ENCODE assay signal across 20 mouse cellular contexts in genomic region chr13:98880336-98880735, GRCm38 (mm10). TPM values are rescaled to one million over a fixed set of nuclear protein-coding genes. Genes with fewer than 3 reads are reported as not detected.
DNase-seq lines count a peak whose midpoint lies in the region; ATAC-seq and TF ChIP-seq lines count a peak whose summit lies in the region.
"Had no signal": no experiment of that assay in that cellular context is flagged by ENCODE, and none has a peak within 500 bp of the region (broad histone marks: within the 10 kb centered on the region; RNA-seq: fewer than 3 reads in every experiment).

No protein-coding gene starts in this region.

- H3K4me2 ChIP-seq in liver, embryonic 12.5 days: no peak overlapping the region
- H3K4me2 ChIP-seq in liver, postnatal 0 days (ENCODE audit: low read depth, low read length): no peak overlapping the region
- no peak overlapping the region for H3K4me2 ChIP-seq in heart, postnatal 0 days (ENCODE audit: low read depth, low read length)
- H3K4me2 ChIP-seq: liver, embryonic 15.5 days; midbrain, embryonic 12.5 days; neural tube, embryonic 13.5 days had no signal

- no peak overlapping the region for H3K9ac ChIP-seq in liver, embryonic 12.5 days
- no peak overlapping the region for H3K9ac ChIP-seq in liver, postnatal 0 days (replicated peaks)
- H3K9ac ChIP-seq in heart, postnatal 0 days (replicated peaks; ENCODE audit: low read depth, low read length): no peak overlapping the region
- H3K9ac ChIP-seq: forebrain, postnatal 0 days; liver, embryonic 15.5 days; midbrain, embryonic 12.5 days; neural tube, embryonic 13.5 days had no signal

- no peak for TF ChIP-seq CTCF in liver, postnatal 0 days (IDR thresholded peaks at IDR 0.05; ENCODE audit: low read depth)
- no peak for TF ChIP-seq CTCF in heart, postnatal 0 days (IDR thresholded peaks at IDR 0.05; ENCODE audit: low read depth)

- intact Hi-C loops in heart, postnatal 25 days (cut with DNase I): no loop called here

- H3K27me3 ChIP-seq in liver, embryonic 12.5 days (replicated peaks): no peaks in the 10 kb centered on the region
- no peaks in the 10 kb centered on the region for H3K27me3 ChIP-seq in liver, postnatal 0 days (ENCODE audit: insufficient read depth, low read length)
- H3K27me3 ChIP-seq in heart, postnatal 0 days (ENCODE audit: control insufficient read depth, insufficient read depth, low read length): no peaks in the 10 kb centered on the region
- H3K27me3 ChIP-seq: CH12.LX; liver, embryonic 15.5 days; midbrain, embryonic 12.5 days; neural tube, embryonic 13.5 days had no signal

- 0 out of 2 replicates have a peak, but pooled peaks have one; percentile 28 for ATAC-seq in frontal cortex, adult (ENCODE audit: low TSS enrichment)
- ATAC-seq in liver, embryonic 12.5 days: no peak
- ATAC-seq in liver, postnatal 0 days: no peak
- no peak for ATAC-seq in heart, postnatal 0 days (ENCODE audit: insufficient read depth, low read depth)
- ATAC-seq: forebrain, postnatal 0 days had no signal

- peak overlapping the region; percentile 21; the same call in 1 of the 2 replicates for H3K27ac ChIP-seq in liver, embryonic 12.5 days
- H3K27ac ChIP-seq in liver, postnatal 0 days (ENCODE audit: low read depth): no peak overlapping the region
- peak overlapping the region; percentile 8 for H3K27ac ChIP-seq in heart, postnatal 0 days (ENCODE audit: low read depth)
- H3K27ac ChIP-seq: liver, embryonic 15.5 days; midbrain, embryonic 12.5 days; neural tube, embryonic 13.5 days had no signal

- H3K4me3 ChIP-seq in liver, embryonic 12.5 days: no peak overlapping the region
- H3K4me3 ChIP-seq in liver, postnatal 0 days (ENCODE audit: low read depth, low read length): no peak overlapping the region
- H3K4me3 ChIP-seq in heart, postnatal 0 days (ENCODE audit: low read depth, low read length): no peak overlapping the region
- H3K4me3 ChIP-seq: erythroblast, embryonic 14.5 days; liver, embryonic 15.5 days; midbrain, embryonic 12.5 days; neural tube, embryonic 13.5 days had no signal

- no peak for DNase-seq in frontal cortex, postnatal 14 days (ENCODE audit: low spot score in 2 of 2)
- peak; percentile 47 to 52 for DNase-seq in heart, adult 9 months (ENCODE audit: low spot score in 2 of 2)
- no peak for DNase-seq in heart, postnatal 25 days (ENCODE audit: low spot score)
- no peak for DNase-seq in liver, postnatal 0 days
- DNase-seq in heart, postnatal 0 days (ENCODE audit: low spot score): no peak
- DNase-seq in ovary, postnatal 14 days (ENCODE audit: low spot score): no peak
- DNase-seq: adrenal gland, postnatal 10 days; cerebellum, adult 11-12 months; cerebellum, postnatal 36 days; forebrain, postnatal 0 days; layer of hippocampus, postnatal 36 days; left cerebral cortex, postnatal 4 days; thymus, postnatal 25 days had no signal

- no peaks in the 10 kb centered on the region for H3K9me3 ChIP-seq in liver, embryonic 12.5 days (replicated peaks)
- H3K9me3 ChIP-seq in liver, postnatal 0 days (ENCODE audit: low read length): no peaks in the 10 kb centered on the region
- no peaks in the 10 kb centered on the region for H3K9me3 ChIP-seq in heart, postnatal 0 days (replicated peaks; ENCODE audit: control insufficient read depth, low read length)
- H3K9me3 ChIP-seq: liver, embryonic 15.5 days; midbrain, embryonic 12.5 days; neural tube, embryonic 13.5 days had no signal

- no peaks in the 10 kb centered on the region for H3K4me1 ChIP-seq in liver, embryonic 12.5 days
- H3K4me1 ChIP-seq in liver, postnatal 0 days (ENCODE audit: insufficient read depth): no peaks in the 10 kb centered on the region
- H3K4me1 ChIP-seq in heart, postnatal 0 days (ENCODE audit: control insufficient read depth, insufficient read depth): peaks cover 6% of the 10 kb centered on the region; the same call in 1 of the 2 replicates
- H3K4me1 ChIP-seq: liver, embryonic 15.5 days; midbrain, embryonic 12.5 days; neural tube, embryonic 13.5 days had no signal

- TF ChIP-seq EP300 in liver, postnatal 0 days (IDR thresholded peaks at IDR 0.05; ENCODE audit: low read depth): no peak
- TF ChIP-seq EP300 in heart, postnatal 0 days (IDR thresholded peaks at IDR 0.05; ENCODE audit: low read depth): no peak

- H3K36me3 ChIP-seq in liver, embryonic 12.5 days: peaks cover 88% of the 10 kb centered on the region
- H3K36me3 ChIP-seq in liver, postnatal 0 days (replicated peaks; ENCODE audit: insufficient read depth, low read length): peaks cover 64% of the 10 kb centered on the region
- peaks cover 75% of the 10 kb centered on the region for H3K36me3 ChIP-seq in heart, postnatal 0 days (replicated peaks; ENCODE audit: control insufficient read depth, insufficient read depth, low read length)

- 67% methylated on average over 2 of the region's 2 CpGs for WGBS in liver, embryonic 12.5 days (ENCODE audit: insufficient replicate concordance)
- 66% methylated on average over 2 of the region's 2 CpGs for WGBS in liver, postnatal 0 days (ENCODE audit: insufficient replicate concordance)
- whole genome bisulfite sequencing in heart, postnatal 0 days: 40% methylated on average over 2 of the region's 2 CpGs

RNA-seq across cellular contexts. Expression of gene Tnpo1, which starts 45.8 kb away (rescaled TPM):
- 10 to 100 TPM; 73.0 to 73.3 TPM for total RNA-seq in heart, postnatal 25 days (2021)
- polyA plus RNA-seq in liver, embryonic 12.5 days (2016; fragmentation: Nextera tagmentation; extraction: Ambion mirVana): 34.8 and 36.8 TPM in 2 replicates
- 9.6 and 14.0 TPM in 2 replicates for polyA plus RNA-seq in liver, postnatal 0 days (2015; fragmentation: Nextera tagmentation; extraction: Ambion mirVana)
- total RNA-seq in heart, postnatal 0 days (2014; rRNA removed; ENCODE audit: low replicate concordance): 55.7 and 63.4 TPM in 2 replicates
- polyA plus RNA-seq in heart, postnatal 0 days (2015; fragmentation: Nextera tagmentation; extraction: Ambion mirVana): 20.5 and 22.6 TPM in 2 replicates

Comparison
In these comparisons a context has a peak if more than half of its experiments do, and no peak if none do; other contexts are left out.
1. DNase-seq: peak in heart, adult 9 months (2 of 2); none in frontal cortex, postnatal 14 days (0 of 2), heart, postnatal 25 days (single experiment), liver, postnatal 0 days (single experiment), heart, postnatal 0 days (single experiment) and ovary, postnatal 14 days (single experiment).